Mouse (Mus musculus) bone marrow macrophage, adult 2 months (primary cell): ENCODE data around the gene 1110051M20Rik.

Experiments
- CTCF ChIP-seq: IDR thresholded peaks from 2 replicates; pipeline ENCODE4 v1.5.1; 2012; ENCODE audit warnings: low read depth, mild to moderate bottlenecking, low read length, moderate library complexity
- POLR2A ChIP-seq: IDR thresholded peaks from 2 replicates; pipeline ENCODE4 v1.6.1; 2012; ENCODE audit warnings: mild to moderate bottlenecking, low read depth, low read length, borderline replicate concordance

GRCm38 (mm10) chr2:91314184-91314583, 130.3 kb downstream of the 1110051M20Rik start:
- TF ChIP-seq CTCF = no peak
- TF ChIP-seq POLR2A = no peak
